Mouse (Mus musculus): Measurements from ENCODE around the gene Ihh.

Gene Ihh

DNA sequence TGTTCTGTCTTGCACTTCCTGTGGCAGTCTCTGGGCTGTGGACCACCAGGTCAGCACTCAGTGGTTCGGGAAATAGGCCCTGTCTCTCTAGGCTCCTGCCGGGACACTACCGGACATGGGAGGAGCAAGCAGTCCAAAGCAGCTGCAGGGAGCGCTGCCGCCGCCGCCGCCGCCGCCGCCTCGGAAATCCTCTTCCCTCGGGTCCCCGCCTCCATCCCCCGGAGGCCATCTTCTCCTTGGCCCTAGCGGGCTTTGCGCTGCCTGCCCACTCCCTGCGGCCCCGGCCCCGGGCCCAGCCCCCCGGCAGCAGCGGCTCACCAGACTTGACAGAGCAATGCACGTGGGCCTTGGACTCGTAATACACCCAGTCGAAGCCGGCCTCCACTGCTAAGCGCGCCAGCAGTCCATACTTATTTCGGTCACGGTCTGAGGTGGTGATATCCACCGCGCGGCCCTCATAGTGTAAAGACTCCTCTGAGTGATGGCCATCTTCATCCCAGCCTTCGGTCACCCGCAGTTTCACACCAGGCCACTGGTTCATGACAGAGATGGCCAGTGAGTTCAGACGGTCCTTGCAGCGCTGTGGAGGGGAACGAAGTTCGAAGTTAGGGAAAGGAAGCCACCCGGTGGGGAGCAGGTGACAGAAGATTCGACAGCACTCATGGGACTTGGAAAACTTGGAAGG, 3.3 kb downstream of the Ihh start:
- no peak for DNase-seq (ENCODE audit: low spot score in 2 of 2)

DNA sequence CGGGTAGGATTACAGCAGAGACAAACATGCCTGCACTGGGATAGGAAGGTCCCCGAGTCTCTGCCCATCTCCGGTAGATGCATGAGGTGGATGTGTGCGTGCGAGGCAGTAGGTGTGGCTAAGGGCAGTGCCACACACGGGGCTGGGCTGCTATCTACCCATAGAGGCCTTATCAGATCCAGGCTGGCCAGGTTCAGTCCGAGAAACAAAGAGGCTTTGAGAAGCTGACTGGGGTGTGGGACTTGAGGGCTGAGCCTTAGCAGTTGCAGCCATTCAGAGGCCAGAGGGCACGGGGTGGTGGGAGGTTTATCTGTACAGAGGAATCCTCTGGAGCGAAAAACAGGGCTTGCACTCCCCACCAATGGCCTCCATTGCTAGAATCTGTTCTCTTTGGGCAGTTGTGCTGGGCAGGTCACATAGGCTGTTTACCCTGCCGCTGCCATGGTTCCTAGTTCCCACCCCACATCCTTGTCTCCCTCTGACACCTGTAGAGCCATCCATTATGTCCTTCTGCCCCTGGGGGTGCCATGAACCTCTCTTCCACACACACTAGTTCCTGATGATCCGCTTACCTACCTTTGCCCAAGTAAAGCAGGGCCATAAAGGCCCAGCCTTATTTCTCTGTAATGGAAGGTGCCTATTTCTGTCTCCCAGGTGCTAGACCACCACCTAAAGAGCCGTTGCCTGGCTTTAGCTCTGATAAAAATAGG, 9.7 kb downstream of the Ihh start:
- no peak for DNase-seq (ENCODE audit: low spot score in 2 of 2)

DNA sequence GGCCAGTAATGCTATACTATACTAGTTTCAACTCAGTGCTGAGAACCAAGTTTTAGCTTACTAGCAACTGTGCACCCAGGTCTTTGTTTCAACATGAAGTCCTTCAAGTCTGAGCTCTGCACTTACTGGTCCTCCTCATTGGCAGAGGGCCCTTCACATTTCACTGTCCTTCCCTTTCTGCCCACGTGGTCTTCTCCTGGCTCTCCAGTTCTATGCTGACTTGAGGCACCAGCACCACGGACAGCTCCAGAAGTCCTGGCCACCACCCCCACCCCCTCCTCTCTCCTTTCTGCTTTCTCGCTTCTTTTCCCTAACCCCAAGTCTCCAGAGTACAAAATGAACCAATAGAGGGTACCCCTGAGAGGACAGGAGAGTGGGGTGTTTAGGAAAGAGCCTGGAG, 11.7 kb downstream of the Ihh start:
- no peak for DNase-seq (ENCODE audit: low spot score in 2 of 2)

DNA sequence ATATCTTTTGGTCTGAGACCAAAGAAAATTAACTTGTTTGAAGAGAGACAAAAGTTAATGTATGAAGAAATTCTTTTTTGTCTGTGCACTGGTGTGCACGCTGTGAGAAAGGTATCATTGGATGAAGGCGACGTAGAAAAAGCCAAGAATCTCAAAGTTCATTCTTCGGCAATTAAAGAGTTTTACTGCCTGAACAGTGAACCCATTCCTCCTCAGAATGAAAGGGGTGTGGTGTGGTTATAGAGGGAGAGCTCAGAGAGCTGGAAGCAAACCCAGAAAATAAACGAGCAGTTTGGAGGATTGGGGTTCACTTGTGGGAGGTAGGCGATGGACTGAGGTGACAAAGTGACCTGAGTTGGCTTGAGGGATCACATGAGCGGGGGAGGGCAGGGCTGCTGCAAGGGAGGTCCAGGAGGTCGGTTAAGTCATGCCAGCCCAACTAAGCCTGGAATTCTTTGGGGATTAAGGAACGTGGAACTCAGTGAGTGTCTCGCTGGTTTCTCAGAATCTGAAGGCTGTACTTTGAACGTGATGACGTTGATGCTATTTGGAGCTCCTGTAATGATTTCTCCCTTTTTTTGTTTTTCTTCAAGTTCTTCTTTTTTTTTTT, 15.1 kb downstream of the Ihh start:
- no peak for DNase-seq (ENCODE audit: low spot score in 2 of 2)

- no peak for DNase-seq (ENCODE audit: low spot score in 2 of 2)
These were observed 16.1 kb downstream of the Ihh start, which contains the start of gene Cfap65 for GRCm38 (mm10) chr1:74935402-74935801. Gene Cfap65 (minus strand): TSS chr1:74935599.

- no peak for DNase-seq (ENCODE audit: low spot score in 2 of 2)
These were observed 23.7 kb downstream of the Ihh start for GRCm38 (mm10) chr1:74927621-74928296.

- no peak for DNase-seq (ENCODE audit: low spot score in 2 of 2)
These were observed 24.8 kb downstream of the Ihh start for GRCm38 (mm10) chr1:74926721-74927120.

DNA sequence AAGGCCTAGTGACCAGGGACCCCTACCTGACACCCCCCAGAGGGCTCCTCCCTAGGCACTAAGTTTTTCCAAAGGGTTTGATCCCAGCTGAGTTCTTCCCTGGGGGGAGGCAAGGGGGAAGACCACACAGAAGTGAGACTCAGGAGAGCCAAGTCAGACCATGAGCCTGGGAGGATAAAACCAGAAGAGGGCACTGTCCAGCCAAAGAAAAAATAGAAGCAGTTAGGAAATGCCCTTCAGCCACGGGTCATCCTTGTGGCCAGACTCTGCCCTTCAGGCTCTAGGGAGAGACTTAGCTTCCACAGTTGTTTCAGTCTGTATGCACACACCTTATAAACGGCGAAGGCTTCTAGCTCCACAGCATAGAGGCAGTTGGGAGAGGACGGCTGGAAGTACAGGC, 27.0 kb downstream of the Ihh start:
- no peak for DNase-seq (ENCODE audit: low spot score in 2 of 2)

GRCm38 (mm10) chr1:74915706-74916105, 35.8 kb downstream of the Ihh start:
- no peak for DNase-seq (ENCODE audit: low spot score in 2 of 2)

GRCm38 (mm10) chr1:74902191-74902590, 49.3 kb downstream of the Ihh start:
- no peak for DNase-seq (ENCODE audit: low spot score in 2 of 2)

DNA sequence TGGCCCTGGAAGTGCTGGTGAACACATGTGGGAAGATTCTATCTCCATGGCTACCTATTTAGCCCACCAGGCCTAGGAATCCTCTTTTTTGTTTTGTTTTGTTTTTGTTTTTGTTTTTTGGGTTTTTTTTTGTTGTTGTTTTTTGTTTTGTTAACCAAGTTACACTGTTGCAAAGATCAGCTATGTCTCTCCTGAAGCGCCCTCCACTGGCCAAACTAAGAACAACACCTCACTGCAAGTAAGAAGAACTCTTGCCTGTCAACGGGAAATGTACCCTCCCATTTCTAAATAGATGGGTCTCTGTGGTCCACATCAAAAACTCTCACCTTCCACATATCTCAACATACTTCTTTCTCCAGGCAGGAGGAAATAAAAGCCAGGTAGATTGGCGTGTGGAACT, 49.8 kb downstream of the Ihh start:
- DNase-seq (ENCODE audit: low spot score in 2 of 2), result peak in 1 of 2 experiments; percentile 14

DNA sequence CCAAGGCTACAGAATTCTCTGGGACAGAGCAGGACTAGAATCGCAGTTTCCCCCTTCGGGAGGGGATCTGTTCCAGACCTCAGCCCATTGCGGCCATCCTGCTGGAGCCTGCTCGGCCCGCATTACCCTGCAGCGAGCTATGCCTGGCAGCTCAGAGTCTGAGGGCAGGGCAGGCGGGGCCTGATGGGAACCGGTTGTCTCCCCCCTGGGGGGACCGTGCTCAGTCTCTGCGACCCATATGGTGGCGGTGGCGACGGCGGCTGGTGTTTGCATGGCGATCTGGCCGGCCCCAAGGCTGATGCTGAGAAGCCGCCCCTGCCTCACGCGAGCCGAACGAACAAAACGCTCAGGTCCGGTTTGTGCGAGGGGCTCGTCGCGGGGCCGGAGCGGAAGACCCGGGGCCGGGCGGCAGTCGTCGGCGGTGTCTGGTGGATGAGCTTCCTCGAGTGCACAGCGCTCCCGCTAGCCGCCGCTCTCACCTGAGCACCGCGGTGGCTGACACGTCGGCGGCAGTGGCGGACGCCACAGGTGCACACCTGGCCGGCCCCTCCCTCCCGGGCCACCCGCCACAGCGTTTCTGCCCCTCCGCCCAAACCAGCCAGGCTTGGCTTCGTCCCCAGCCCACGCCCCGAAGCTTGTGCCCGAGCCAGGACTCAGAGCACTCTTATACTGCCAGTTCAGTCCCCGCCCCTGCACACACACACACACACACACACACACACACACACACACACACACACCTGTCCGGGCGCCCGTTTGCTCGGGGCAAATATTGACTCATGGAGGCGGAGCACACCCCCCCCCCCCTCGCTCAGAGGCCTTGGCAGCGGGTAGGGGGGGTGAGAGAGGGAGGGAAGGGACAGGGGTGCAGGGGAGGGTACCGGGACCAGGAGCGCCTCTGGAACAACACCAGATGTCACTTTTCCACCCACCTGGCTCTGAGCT, 50.9 kb downstream of the Ihh start:
- no peak for DNase-seq (ENCODE audit: low spot score in 2 of 2)

- DNase-seq (ENCODE audit: low spot score in 2 of 2), result no peak
These were observed 52.6 kb downstream of the Ihh start for GRCm38 (mm10) chr1:74898656-74899431.

- DNase-seq (ENCODE audit: low spot score in 2 of 2), result no peak
These were observed 53.5 kb downstream of the Ihh start for GRCm38 (mm10) chr1:74897976-74898375.
